Mouse (Mus musculus): ENCODE measurements at regions not wholly inside any gene's neighbourhood (a gene's known extent, or its start where the extent isn't known, plus 50 kb on each side); places are given as distances from the start of the nearest gene placed in this dataset.
A peak's percentile ranks its signal among the peaks of the same experiment; 100 is the strongest.

DNA sequence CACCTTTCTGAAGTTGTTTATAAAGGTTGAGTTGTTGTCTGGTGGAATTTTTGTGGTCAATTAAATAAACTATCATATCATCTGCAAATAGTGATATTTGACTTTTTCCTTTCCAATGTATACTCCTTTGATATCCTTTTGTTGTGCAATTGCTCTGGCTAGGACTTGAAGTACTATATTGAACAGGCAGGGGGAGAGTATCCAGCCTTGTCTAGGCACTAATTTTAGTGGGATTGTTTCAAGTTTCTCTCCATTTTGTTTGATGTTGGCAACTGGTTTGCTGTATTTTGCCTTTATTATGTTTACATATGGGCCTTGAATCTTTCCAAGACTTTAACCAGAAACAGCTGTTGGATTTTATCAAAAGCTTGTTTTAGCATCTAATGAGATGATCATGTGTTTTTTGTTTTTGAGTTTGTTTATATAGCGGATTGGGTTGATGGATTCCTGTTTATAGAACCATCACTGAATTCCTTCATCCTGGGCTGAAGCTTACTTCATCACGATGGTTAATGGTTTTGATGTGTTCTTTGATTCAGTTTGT is 383.3 kb downstream of the Amd2 start:
- no peak overlapping the region for H3K9ac ChIP-seq (ENCODE audit: low read depth, low read length)
- no peak overlapping the region for H3K27ac ChIP-seq (ENCODE audit: low read depth, low read length)
- no peaks in the 10 kb centered on the region for H3K9me3 ChIP-seq (ENCODE audit: control insufficient read depth, low read length)
- H3K4me2 ChIP-seq (replicated peaks; ENCODE audit: low read depth, low read length) = no peak overlapping the region
- H3K4me3 ChIP-seq (ENCODE audit: low read length) = no peak overlapping the region
- H3K4me1 ChIP-seq (ENCODE audit: control insufficient read depth, insufficient read depth, low read length) = no peaks in the 10 kb centered on the region
- no peaks in the 10 kb centered on the region for H3K27me3 ChIP-seq (ENCODE audit: control insufficient read depth, insufficient read depth, low read length)
- 64% methylated on average over 2 of the region's 2 CpGs for WGBS
- no peak for ATAC-seq (ENCODE audit: low FRiP score, low TSS enrichment)
- no peaks in the 10 kb centered on the region for H3K36me3 ChIP-seq (ENCODE audit: control insufficient read depth, insufficient read depth, low read length)

DNA sequence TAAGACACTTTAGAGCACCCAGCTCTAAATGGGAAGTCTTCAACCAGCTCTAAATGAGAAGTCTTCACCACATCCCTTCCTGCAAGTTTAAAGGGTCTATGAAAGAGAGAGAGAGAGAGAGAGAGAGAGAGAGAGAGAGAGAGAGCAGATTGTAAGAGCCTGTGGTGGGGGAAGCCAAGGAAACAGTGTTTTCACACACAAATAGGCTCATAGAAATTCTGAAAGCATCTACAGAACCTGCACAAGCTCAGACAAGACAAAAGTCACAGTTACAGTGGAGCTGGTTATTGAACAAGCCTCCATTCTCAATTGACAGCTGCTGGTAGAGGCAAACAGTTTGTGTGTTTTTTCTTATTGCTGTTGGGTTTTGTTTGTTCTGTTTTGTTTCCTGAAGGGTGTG is 412.9 kb downstream of the Amd2 start:
- Histone ChIP-seq H3K27me3 (ENCODE audit: control insufficient read depth, insufficient read depth, low read length) (no peaks in the 10 kb centered on the region), H3K4me1 (ENCODE audit: control insufficient read depth, insufficient read depth, low read length) (no peaks in the 10 kb centered on the region), H3K36me3 (ENCODE audit: control insufficient read depth, insufficient read depth, low read length) (no peaks in the 10 kb centered on the region), H3K9me3 (ENCODE audit: control insufficient read depth, low read length) (no peaks in the 10 kb centered on the region), H3K9ac (ENCODE audit: low read depth, low read length) (no peak overlapping the region), H3K4me3 (ENCODE audit: low read length) (no peak overlapping the region), H3K27ac (ENCODE audit: low read depth, low read length) (no peak overlapping the region), H3K4me2 (replicated peaks; ENCODE audit: low read depth, low read length) (no peak overlapping the region)
- no peak for ATAC-seq (ENCODE audit: low FRiP score, low TSS enrichment)

DNA sequence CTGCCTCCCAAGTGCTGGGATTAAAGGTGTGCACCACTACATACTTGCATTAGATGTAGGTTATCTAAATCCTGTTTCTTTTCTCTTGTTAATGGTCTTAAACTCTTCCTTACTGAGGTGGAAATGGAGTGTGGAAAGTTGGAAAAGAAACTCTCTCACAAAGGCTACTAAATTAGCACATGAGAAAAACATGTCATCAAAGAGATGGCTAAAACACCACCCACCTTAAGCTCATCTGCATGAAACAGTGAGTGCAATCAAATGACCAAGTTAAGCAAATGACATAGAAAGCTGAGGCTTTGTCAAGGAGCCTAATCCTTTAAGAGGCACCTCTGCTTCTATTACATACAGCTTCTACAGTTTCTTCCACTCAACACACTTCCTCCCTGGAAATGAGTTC is 446.6 kb downstream of the Amd2 start:
- ATAC-seq (ENCODE audit: low FRiP score, low TSS enrichment) = no peak
- no peak overlapping the region for H3K4me2 ChIP-seq (replicated peaks; ENCODE audit: low read depth, low read length)
- no peak overlapping the region for H3K27ac ChIP-seq (ENCODE audit: low read depth, low read length)
- no peak overlapping the region for H3K4me3 ChIP-seq (ENCODE audit: low read length)
- no peaks in the 10 kb centered on the region for H3K4me1 ChIP-seq (ENCODE audit: control insufficient read depth, insufficient read depth, low read length)
- no peak overlapping the region for H3K9ac ChIP-seq (ENCODE audit: low read depth, low read length)
- H3K9me3 ChIP-seq (ENCODE audit: control insufficient read depth, low read length) = no peaks in the 10 kb centered on the region
- no peaks in the 10 kb centered on the region for H3K27me3 ChIP-seq (ENCODE audit: control insufficient read depth, insufficient read depth, low read length)
- no peaks in the 10 kb centered on the region for H3K36me3 ChIP-seq (ENCODE audit: control insufficient read depth, insufficient read depth, low read length)

DNA sequence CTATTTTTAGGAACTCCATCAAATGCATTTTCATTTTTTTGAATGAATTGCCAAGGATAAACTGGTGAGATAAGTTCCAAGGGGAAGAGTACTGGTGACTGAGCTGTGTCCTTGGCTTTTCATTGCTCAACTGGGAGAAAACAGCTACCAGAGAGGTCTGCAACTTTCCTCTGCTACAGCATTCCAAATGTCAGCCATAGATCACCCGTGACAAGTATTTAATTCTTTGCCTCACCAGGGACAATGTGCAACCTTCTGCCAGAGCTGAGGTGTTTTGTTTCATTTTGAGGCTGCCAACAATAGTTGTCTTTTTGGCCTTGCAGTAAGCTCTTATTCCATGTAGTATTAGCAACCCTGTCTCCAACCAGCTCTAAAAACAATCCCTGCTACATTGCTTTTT is 475.3 kb downstream of the Amd2 start:
- no peaks in the 10 kb centered on the region for H3K9me3 ChIP-seq (ENCODE audit: control insufficient read depth, low read length)
- H3K36me3 ChIP-seq (ENCODE audit: control insufficient read depth, insufficient read depth, low read length) = no peaks in the 10 kb centered on the region
- no peak overlapping the region for H3K27ac ChIP-seq (ENCODE audit: low read depth, low read length)
- no peak overlapping the region for H3K4me3 ChIP-seq (ENCODE audit: low read length)
- 32% methylated on average over 1 of the region's 1 CpGs for WGBS
- H3K9ac ChIP-seq (ENCODE audit: low read depth, low read length) = no peak overlapping the region
- no peak overlapping the region for H3K4me2 ChIP-seq (replicated peaks; ENCODE audit: low read depth, low read length)
- no peaks in the 10 kb centered on the region for H3K4me1 ChIP-seq (ENCODE audit: control insufficient read depth, insufficient read depth, low read length)
- peak; percentile 78; the same call in 1 of the 2 replicates for ATAC-seq (ENCODE audit: low FRiP score, low TSS enrichment)
- H3K27me3 ChIP-seq (ENCODE audit: control insufficient read depth, insufficient read depth, low read length) = no peaks in the 10 kb centered on the region

DNA sequence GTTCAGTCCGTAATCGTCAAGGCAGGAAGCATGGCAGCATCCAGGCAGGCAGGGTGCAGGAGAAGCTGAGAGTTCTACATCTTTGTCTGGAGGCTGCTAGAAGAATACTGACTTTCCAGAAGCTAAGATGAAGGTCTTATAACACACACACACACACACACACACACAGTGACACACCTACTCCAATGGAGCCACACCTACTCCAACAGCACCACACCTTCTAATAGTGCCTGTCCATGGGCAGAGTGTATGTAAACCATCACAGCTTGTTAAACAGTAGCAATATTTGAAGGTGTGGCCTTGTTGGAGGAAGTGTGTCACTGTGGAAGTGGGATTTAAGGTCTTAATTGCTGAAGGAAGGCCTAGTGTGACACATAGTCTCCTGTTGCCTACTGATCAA is 476.4 kb downstream of the Amd2 start:
- no peak for ATAC-seq (ENCODE audit: low FRiP score, low TSS enrichment)
- no peaks in the 10 kb centered on the region for H3K27me3 ChIP-seq (ENCODE audit: control insufficient read depth, insufficient read depth, low read length)
- 89% methylated on average over 2 of the region's 2 CpGs for WGBS

DNA sequence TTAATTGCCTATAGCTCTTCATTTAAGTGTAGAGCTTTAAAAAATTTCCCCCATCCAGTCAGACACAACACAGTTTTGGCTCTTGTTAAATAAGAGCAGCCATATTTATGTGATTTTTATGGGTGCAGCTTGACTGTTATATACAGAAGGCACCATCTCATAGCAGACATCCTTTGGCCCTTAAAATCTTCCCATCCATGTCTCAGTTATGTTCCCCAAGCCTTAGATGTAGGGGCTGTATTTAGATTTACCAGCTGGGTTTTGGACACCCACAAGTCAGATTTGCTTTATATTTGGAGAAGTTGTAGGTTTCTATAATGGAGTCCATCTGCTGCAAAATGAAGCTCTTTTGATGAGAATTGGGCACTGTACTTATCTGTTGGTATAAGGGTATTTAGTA is 482.2 kb downstream of the Amd2 start:
- no peaks in the 10 kb centered on the region for H3K4me1 ChIP-seq (ENCODE audit: control insufficient read depth, insufficient read depth, low read length)
- no peaks in the 10 kb centered on the region for H3K27me3 ChIP-seq (ENCODE audit: control insufficient read depth, insufficient read depth, low read length)
- H3K36me3 ChIP-seq (ENCODE audit: control insufficient read depth, insufficient read depth, low read length) = no peaks in the 10 kb centered on the region
- no peaks in the 10 kb centered on the region for H3K9me3 ChIP-seq (ENCODE audit: control insufficient read depth, low read length)
- H3K4me3 ChIP-seq (ENCODE audit: low read length) = no peak overlapping the region
- H3K4me2 ChIP-seq (replicated peaks; ENCODE audit: low read depth, low read length) = no peak overlapping the region
- ATAC-seq (ENCODE audit: low FRiP score, low TSS enrichment) = no peak
- no peak overlapping the region for H3K9ac ChIP-seq (ENCODE audit: low read depth, low read length)
- no peak overlapping the region for H3K27ac ChIP-seq (ENCODE audit: low read depth, low read length)

More for the DNA sequence above, 476.4 kb downstream of the Amd2 start:
- no peak overlapping the region for H3K9ac ChIP-seq (ENCODE audit: low read depth, low read length)
- no peak overlapping the region for H3K4me3 ChIP-seq (ENCODE audit: low read length)
- H3K36me3 ChIP-seq (ENCODE audit: control insufficient read depth, insufficient read depth, low read length) = no peaks in the 10 kb centered on the region
- H3K4me2 ChIP-seq (replicated peaks; ENCODE audit: low read depth, low read length) = no peak overlapping the region
- no peak overlapping the region for H3K27ac ChIP-seq (ENCODE audit: low read depth, low read length)
- H3K4me1 ChIP-seq (ENCODE audit: control insufficient read depth, insufficient read depth, low read length) = no peaks in the 10 kb centered on the region
- no peaks in the 10 kb centered on the region for H3K9me3 ChIP-seq (ENCODE audit: control insufficient read depth, low read length)
